Mouse (Mus musculus) ZHBTc4 (cell line): Measurements from ENCODE around the gene Gm8909.
A peak's percentile ranks its signal among the peaks of the same experiment; 100 is the strongest.
"Not testable (repeated sequence)": the region's sequence is repeated elsewhere in the genome, so short reads cannot be mapped to it uniquely, and the experiment has no call there.

Experiments
- DNase-seq: peaks from one replicate; pipeline ENCODE4 v3.0.0-alpha.2; 2011; ENCODE audit warnings: low read depth, low spot score

Gene Gm8909

GRCm38 (mm10) chr17:36168039-36168652, at the start of gene Gm8909:
Gene Gm8909 (minus strand): TSS chr17:36168537.
- DNase-seq, result no peak

- no peak for DNase-seq
These were observed 47.2 kb upstream of the Gm8909 start for GRCm38 (mm10) chr17:36215586-36215985.

- no peak for DNase-seq
These were observed 38.5 kb upstream of the Gm8909 start for GRCm38 (mm10) chr17:36206846-36207245.

GRCm38 (mm10) chr17:36205862-36206261, 37.5 kb upstream of the Gm8909 start:
- no peak for DNase-seq

- no peak for DNase-seq
These were observed 37.1 kb upstream of the Gm8909 start for GRCm38 (mm10) chr17:36205456-36205855.

- DNase-seq, result no peak
These were observed 33.5 kb upstream of the Gm8909 start for GRCm38 (mm10) chr17:36201851-36202250.

GRCm38 (mm10) chr17:36198317-36198716, 30.0 kb upstream of the Gm8909 start:
- peak; percentile 52 for DNase-seq

GRCm38 (mm10) chr17:36194471-36194870, 26.1 kb upstream of the Gm8909 start:
- DNase-seq, result no peak

- DNase-seq, result no peak
These were observed 25.3 kb upstream of the Gm8909 start for GRCm38 (mm10) chr17:36193546-36194141.

GRCm38 (mm10) chr17:36192371-36192770, 24.0 kb upstream of the Gm8909 start:
- DNase-seq, result peak; percentile 26

GRCm38 (mm10) chr17:36190169-36190507, 21.8 kb upstream of the Gm8909 start, which contains the start of gene H2-T3:
Gene H2-T3 (minus strand): TSS chr17:36190287.
- no peak for DNase-seq

- peak; percentile 36 for DNase-seq
These were observed 21.3 kb upstream of the Gm8909 start for GRCm38 (mm10) chr17:36189491-36190168.

GRCm38 (mm10) chr17:36187540-36187939, 19.2 kb upstream of the Gm8909 start:
- DNase-seq, result no peak

GRCm38 (mm10) chr17:36182212-36182611, 13.9 kb upstream of the Gm8909 start:
- no peak for DNase-seq

- not testable (repeated sequence) for DNase-seq
These were observed 11.1 kb upstream of the Gm8909 start for GRCm38 (mm10) chr17:36179446-36179845.

- not testable (repeated sequence) for DNase-seq
These were observed 10.6 kb upstream of the Gm8909 start for GRCm38 (mm10) chr17:36178938-36179337.

- not testable (repeated sequence) for DNase-seq
These were observed 7.8 kb upstream of the Gm8909 start for GRCm38 (mm10) chr17:36176132-36176531.

- no peak for DNase-seq
These were observed 2.0 kb upstream of the Gm8909 start for GRCm38 (mm10) chr17:36170287-36170814.

GRCm38 (mm10) chr17:36169753-36170152, 1.4 kb upstream of the Gm8909 start:
- DNase-seq, result no peak

GRCm38 (mm10) chr17:36169094-36169493, 757 bp upstream of the Gm8909 start:
- not testable (repeated sequence) for DNase-seq

GRCm38 (mm10) chr17:36167306-36168038, 865 bp downstream of the Gm8909 start:
- no peak for DNase-seq

GRCm38 (mm10) chr17:36166901-36167300, 1.4 kb downstream of the Gm8909 start:
- not testable (repeated sequence) for DNase-seq
